Mouse (Mus musculus): ENCODE data around the gene Sstr2. TPM values are rescaled to one million over a fixed set of nuclear protein-coding genes. Genes with fewer than 3 reads are reported as not detected.

The Sstr2 gene
- polyA plus RNA-seq, 1 experiment from 2014 or later: 0.65 TPM

- Histone ChIP-seq H3K9ac (no peak overlapping the region), H3K4me1 (replicated peaks) (peaks cover 14% of the 10 kb centered on the region), H3K4me2 (replicated peaks) (no peak overlapping the region), H3K4me3 (replicated peaks) (no peak overlapping the region), H3K27me3 (replicated peaks) (no peaks in the 10 kb centered on the region), H3K36me3 (no peaks in the 10 kb centered on the region), H3K9me3 (no peaks in the 10 kb centered on the region), H3K27ac (no peak overlapping the region)
- ATAC-seq: peak; percentile 55; the same call in 1 of the 2 replicates
- WGBS: 54% methylated on average over 5 of the region's 5 CpGs
Observed at GRCm38 (mm10) chr11:113609581-113609980, 9.6 kb upstream of the Sstr2 start.

GRCm38 (mm10) chr11:113610266-113610665, 8.9 kb upstream of the Sstr2 start:
- H3K9ac ChIP-seq: no peak overlapping the region
- H3K9me3 ChIP-seq: no peaks in the 10 kb centered on the region
- WGBS: 37% methylated on average over 5 of the region's 5 CpGs
- H3K27ac ChIP-seq: no peak overlapping the region
- no peak overlapping the region for H3K4me3 ChIP-seq (replicated peaks)
- no peaks in the 10 kb centered on the region for H3K36me3 ChIP-seq
- no peak for ATAC-seq
- no peak overlapping the region for H3K4me2 ChIP-seq (replicated peaks)
- peaks cover 14% of the 10 kb centered on the region for H3K4me1 ChIP-seq (replicated peaks)
- H3K27me3 ChIP-seq (replicated peaks): 0 out of 2 replicates have a peak, but pooled peaks cover under 1% of the 10 kb centered on the region

DNA sequence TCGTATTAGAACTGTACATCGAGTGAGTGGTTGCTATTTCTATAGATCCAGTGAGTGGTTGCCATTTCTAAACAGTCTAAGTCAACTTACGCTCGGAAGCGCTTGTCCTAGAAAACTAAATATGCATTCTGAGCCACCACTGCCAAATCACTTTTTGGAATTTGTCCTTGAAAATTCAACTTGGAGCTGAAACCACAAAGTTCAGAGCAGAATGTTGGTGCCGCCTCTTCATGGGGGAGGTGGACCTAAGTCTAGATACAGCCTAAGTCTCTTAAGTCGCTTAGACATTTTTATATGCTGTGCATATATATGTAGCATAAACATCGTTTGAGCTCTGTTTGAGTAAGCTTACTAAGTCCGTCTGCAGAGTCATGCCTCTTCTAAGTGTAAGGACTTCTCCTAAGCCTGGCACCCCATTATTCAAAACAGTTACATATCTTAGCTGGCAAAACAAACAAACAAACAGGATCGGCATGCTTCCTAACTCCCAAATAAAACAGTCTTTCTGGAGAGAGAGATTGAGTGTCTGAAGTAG, 8.0 kb upstream of the Sstr2 start:
- Histone ChIP-seq H3K9me3 (no peaks in the 10 kb centered on the region), H3K4me3 (replicated peaks) (no peak overlapping the region), H3K9ac (no peak overlapping the region), H3K4me2 (replicated peaks) (no peak overlapping the region), H3K27me3 (replicated peaks) (0 out of 2 replicates have a peak, but pooled peaks cover 3% of the 10 kb centered on the region), H3K4me1 (replicated peaks) (peaks cover 14% of the 10 kb centered on the region), H3K27ac (no peak overlapping the region), H3K36me3 (no peaks in the 10 kb centered on the region)
- ATAC-seq: no peak
- WGBS: 68% methylated on average over 10 of the region's 10 CpGs

GRCm38 (mm10) chr11:113611664-113612611, 7.2 kb upstream of the Sstr2 start:
- WGBS: 21% methylated on average over 24 of the region's 24 CpGs
- H3K4me3 ChIP-seq (replicated peaks): no peak overlapping the region
- H3K27me3 ChIP-seq (replicated peaks): 0 out of 2 replicates have a peak, but pooled peaks cover 3% of the 10 kb centered on the region
- peak; percentile 56 for ATAC-seq
- no peaks in the 10 kb centered on the region for H3K36me3 ChIP-seq
- peak overlapping the region; percentile 40; the same call in 1 of the 2 replicates for H3K27ac ChIP-seq
- H3K4me1 ChIP-seq (replicated peaks): peaks cover 19% of the 10 kb centered on the region
- peak overlapping the region; percentile 41 for H3K4me2 ChIP-seq (replicated peaks)
- H3K9me3 ChIP-seq: no peaks in the 10 kb centered on the region
- no peak overlapping the region for H3K9ac ChIP-seq

- Histone ChIP-seq H3K27me3 (replicated peaks) (peaks cover 17% of the 10 kb centered on the region), H3K27ac (no peak overlapping the region), H3K4me2 (replicated peaks) (no peak overlapping the region), H3K4me3 (replicated peaks) (no peak overlapping the region), H3K9ac (no peak overlapping the region), H3K9me3 (no peaks in the 10 kb centered on the region), H3K36me3 (no peaks in the 10 kb centered on the region), H3K4me1 (replicated peaks) (peaks cover 36% of the 10 kb centered on the region)
- 84% methylated on average over 6 of the region's 6 CpGs for WGBS
- no peak for ATAC-seq
Observed at GRCm38 (mm10) chr11:113614476-113614875, 4.7 kb upstream of the Sstr2 start.

- peak overlapping the region; percentile 96 for H3K4me2 ChIP-seq (replicated peaks)
- no peak overlapping the region for H3K4me3 ChIP-seq (replicated peaks)
- peaks cover 25% of the 10 kb centered on the region for H3K4me1 ChIP-seq (replicated peaks)
- WGBS: 30% methylated on average over 14 of the region's 14 CpGs
- no peaks in the 10 kb centered on the region for H3K36me3 ChIP-seq
- H3K27me3 ChIP-seq (replicated peaks): peaks cover 43% of the 10 kb centered on the region
- no peak overlapping the region for H3K27ac ChIP-seq
- H3K9ac ChIP-seq: no peak overlapping the region
- H3K9me3 ChIP-seq: no peaks in the 10 kb centered on the region
- ATAC-seq: peak; percentile 64
Observed at GRCm38 (mm10) chr11:113617132-113617911, 1.8 kb upstream of the Sstr2 start.

GRCm38 (mm10) chr11:113618303-113618671, 855 bp upstream of the Sstr2 start:
- Histone ChIP-seq H3K4me3 (replicated peaks) (peak overlapping the region; percentile 44; the same call in 1 of the 2 replicates), H3K4me2 (replicated peaks) (peak overlapping the region; percentile 96), H3K9ac (no peak overlapping the region), H3K9me3 (no peaks in the 10 kb centered on the region), H3K27me3 (replicated peaks) (peaks cover 43% of the 10 kb centered on the region), H3K36me3 (no peaks in the 10 kb centered on the region), H3K27ac (no peak overlapping the region), H3K4me1 (replicated peaks) (peaks cover 24% of the 10 kb centered on the region)
- WGBS: 28% methylated on average over 4 of the region's 4 CpGs
- ATAC-seq: no peak

DNA sequence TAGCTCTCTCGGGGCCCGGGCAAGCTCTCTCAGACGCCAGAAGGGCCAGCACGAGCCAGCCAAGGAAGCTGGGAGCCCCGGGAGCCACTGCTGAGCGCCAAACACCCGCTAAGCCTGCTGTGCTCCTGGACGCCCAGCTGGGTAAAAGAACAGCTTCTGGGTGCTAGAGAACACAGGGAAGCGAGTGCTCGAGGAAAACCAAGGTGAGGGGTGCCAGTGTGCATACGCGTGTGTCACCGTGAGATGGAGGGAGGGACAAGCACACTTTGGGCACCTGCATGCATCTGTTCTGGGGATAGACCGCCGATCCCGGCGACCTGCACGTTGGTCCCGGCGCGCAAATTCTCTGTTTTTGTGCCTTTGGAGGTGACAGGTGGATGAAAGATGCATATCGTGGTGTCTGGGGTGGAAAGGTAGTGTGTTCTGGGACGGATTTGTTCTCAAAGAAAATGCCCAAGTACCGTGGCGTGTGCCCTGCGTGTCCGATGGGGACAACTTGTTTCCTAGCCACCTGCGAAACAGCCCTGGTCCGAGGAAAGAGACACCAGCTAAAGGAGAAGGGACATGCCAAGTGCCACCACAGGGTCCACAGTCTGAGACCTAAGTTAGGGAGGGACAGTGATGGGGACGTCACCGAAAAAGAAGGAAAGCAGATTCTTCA, 408 bp downstream of the Sstr2 start:
- peak overlapping the region; percentile 40 for H3K9ac ChIP-seq
- peak overlapping the region; percentile 44 for H3K4me3 ChIP-seq (replicated peaks)
- no peak overlapping the region for H3K27ac ChIP-seq
- H3K27me3 ChIP-seq (replicated peaks): peaks cover 43% of the 10 kb centered on the region
- peaks cover 24% of the 10 kb centered on the region for H3K4me1 ChIP-seq (replicated peaks)
- H3K9me3 ChIP-seq: no peaks in the 10 kb centered on the region
- no peaks in the 10 kb centered on the region for H3K36me3 ChIP-seq
- 3% methylated on average over 31 of the region's 31 CpGs for WGBS
- ATAC-seq: peak; percentile 19
- peak overlapping the region; percentile 96 for H3K4me2 ChIP-seq (replicated peaks)

DNA sequence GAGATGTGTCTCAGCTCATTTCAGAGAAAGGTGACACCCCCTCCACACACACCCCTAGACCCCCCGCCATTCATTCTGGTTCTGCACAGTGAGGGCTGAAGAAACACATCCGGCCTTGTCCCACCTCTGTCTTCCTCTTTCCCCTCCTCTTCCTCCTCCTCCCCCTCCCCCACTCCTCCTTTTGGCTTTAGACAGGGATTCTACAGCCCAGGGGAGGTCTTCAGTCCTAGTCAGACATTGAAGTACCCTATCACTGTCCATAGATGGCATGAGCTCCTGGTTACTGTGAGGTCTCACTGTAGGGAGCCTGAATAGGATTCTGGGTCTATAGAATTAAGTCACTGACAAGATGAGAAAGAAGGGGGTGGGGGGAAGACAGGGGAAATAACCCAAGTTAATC, 1.9 kb downstream of the Sstr2 start:
- Histone ChIP-seq H3K9ac (no peak overlapping the region), H3K27ac (no peak overlapping the region), H3K9me3 (no peaks in the 10 kb centered on the region), H3K36me3 (no peaks in the 10 kb centered on the region), H3K4me1 (replicated peaks) (peaks cover 24% of the 10 kb centered on the region), H3K4me3 (replicated peaks) (no peak overlapping the region), H3K4me2 (replicated peaks) (no peak overlapping the region), H3K27me3 (replicated peaks) (peaks cover 40% of the 10 kb centered on the region)
- WGBS: 60% methylated on average over 2 of the region's 2 CpGs
- no peak for ATAC-seq

DNA sequence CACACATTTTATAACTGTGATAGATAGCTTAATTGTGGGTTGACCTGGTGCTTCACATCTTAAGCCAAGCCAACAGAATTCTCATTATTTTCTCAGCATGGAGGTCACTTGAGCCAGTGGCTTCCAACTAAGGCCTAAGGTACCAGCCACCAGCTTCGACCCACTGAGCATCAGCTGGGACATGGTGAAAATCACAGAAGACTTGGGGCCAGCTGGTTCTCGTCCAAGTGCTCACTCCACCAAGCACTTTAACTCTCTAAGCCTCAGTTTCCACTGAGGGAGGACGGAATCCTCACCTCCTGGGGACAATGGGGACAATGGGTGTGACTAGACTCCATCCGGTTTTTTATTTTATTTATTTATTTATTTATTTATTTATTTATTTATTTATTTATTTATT, 2.9 kb downstream of the Sstr2 start:
- Histone ChIP-seq H3K27ac (no peak overlapping the region), H3K4me3 (replicated peaks) (no peak overlapping the region), H3K36me3 (no peaks in the 10 kb centered on the region), H3K9me3 (no peaks in the 10 kb centered on the region), H3K4me1 (replicated peaks) (peaks cover 20% of the 10 kb centered on the region), H3K27me3 (replicated peaks) (peaks cover 40% of the 10 kb centered on the region), H3K9ac (no peak overlapping the region), H3K4me2 (replicated peaks) (no peak overlapping the region)
- WGBS: 85% methylated on average over 4 of the region's 4 CpGs
- ATAC-seq: no peak

- no peak overlapping the region for H3K4me2 ChIP-seq (replicated peaks)
- WGBS: 88% methylated on average over 18 of the region's 18 CpGs
- H3K9me3 ChIP-seq: no peaks in the 10 kb centered on the region
- no peak for ATAC-seq
- no peak overlapping the region for H3K9ac ChIP-seq
- no peaks in the 10 kb centered on the region for H3K36me3 ChIP-seq
- H3K4me3 ChIP-seq (replicated peaks): no peak overlapping the region
- H3K27me3 ChIP-seq (replicated peaks): peaks cover 16% of the 10 kb centered on the region
- no peak overlapping the region for H3K27ac ChIP-seq
- H3K4me1 ChIP-seq (replicated peaks): no peaks in the 10 kb centered on the region
Observed at GRCm38 (mm10) chr11:113625437-113625836, 6.3 kb downstream of the Sstr2 start.

DNA sequence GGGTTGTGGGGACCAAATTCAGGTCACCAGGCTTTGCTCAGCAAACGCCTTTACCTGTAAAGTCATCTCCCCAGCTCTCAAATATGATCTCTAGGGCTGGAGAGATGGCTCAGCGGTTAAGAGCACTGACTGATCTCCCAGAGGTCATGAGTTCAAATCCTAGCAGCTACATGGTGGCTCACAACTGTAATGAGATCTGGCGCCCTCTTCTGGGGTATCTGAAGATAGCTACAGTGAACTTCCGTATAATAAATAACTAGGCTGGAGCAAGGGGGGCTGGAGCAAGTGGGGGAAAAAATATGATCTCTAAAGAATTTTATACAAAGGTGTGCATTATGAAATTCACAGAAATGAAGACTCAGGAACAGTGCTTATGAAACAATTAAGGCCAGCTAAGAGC, 8.6 kb downstream of the Sstr2 start:
- no peak overlapping the region for H3K4me3 ChIP-seq (replicated peaks)
- no peak overlapping the region for H3K4me2 ChIP-seq (replicated peaks)
- H3K27me3 ChIP-seq (replicated peaks): no peaks in the 10 kb centered on the region
- 61% methylated on average over 4 of the region's 4 CpGs for WGBS
- ATAC-seq: no peak
- no peak overlapping the region for H3K9ac ChIP-seq
- no peaks in the 10 kb centered on the region for H3K9me3 ChIP-seq
- no peaks in the 10 kb centered on the region for H3K36me3 ChIP-seq
- no peaks in the 10 kb centered on the region for H3K4me1 ChIP-seq (replicated peaks)
- H3K27ac ChIP-seq: no peak overlapping the region

Data from intestine, embryonic 15.5 days (tissue).